Mouse (Mus musculus): ENCODE results near the gene Etnk2. TPM values are rescaled to one million over a fixed set of nuclear protein-coding genes. Genes with fewer than 3 reads are reported as not detected.

Gene Etnk2
- total and polyA plus RNA-seq, 2 experiments from 2014 or later = 29.6 to 49.7 TPM

DNA sequence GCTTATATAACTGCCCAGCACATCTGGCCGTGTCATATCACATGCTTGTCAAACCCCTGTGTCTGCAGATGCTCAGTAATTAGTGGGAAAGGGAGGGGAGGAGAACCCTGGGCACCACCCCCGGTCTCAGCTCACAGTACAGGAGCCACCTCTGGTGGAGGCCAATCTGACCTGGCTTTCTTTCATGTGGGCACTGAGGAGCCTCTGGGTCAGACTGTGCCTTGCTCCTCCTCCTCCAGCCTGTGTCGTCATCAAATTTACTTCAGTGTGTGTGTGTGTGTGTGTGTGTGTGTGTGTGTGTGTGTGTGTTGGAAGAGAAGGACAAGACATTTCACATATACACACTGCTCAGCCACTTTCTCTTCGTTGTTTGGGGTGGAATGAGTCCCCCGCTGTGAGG, 40.0 kb upstream of the Etnk2 start:
- Histone ChIP-seq H3K27me3 (ENCODE audit: insufficient read depth, low read length) (no peaks in the 10 kb centered on the region), H3K9me3 (ENCODE audit: low read length) (no peaks in the 10 kb centered on the region), H3K27ac (no peak overlapping the region), H3K4me3 (ENCODE audit: low read length) (no peak overlapping the region), H3K4me2 (ENCODE audit: low read depth, low read length) (no peak overlapping the region), H3K36me3 (ENCODE audit: insufficient read depth, low read length) (no peaks in the 10 kb centered on the region), H3K9ac (replicated peaks; ENCODE audit: low read length) (no peak overlapping the region), H3K4me1 (ENCODE audit: insufficient read depth, low read length) (no peaks in the 10 kb centered on the region)
- whole genome bisulfite sequencing = 47% methylated on average over 5 of the region's 5 CpGs
- ATAC-seq = peak; percentile 55; the same call in 1 of the 2 replicates
- no peak for DNase-seq (ENCODE audit: low spot score)
- TF ChIP-seq CTCF (IDR thresholded peaks at IDR 0.05; ENCODE audit: low read depth) = no peak

DNA sequence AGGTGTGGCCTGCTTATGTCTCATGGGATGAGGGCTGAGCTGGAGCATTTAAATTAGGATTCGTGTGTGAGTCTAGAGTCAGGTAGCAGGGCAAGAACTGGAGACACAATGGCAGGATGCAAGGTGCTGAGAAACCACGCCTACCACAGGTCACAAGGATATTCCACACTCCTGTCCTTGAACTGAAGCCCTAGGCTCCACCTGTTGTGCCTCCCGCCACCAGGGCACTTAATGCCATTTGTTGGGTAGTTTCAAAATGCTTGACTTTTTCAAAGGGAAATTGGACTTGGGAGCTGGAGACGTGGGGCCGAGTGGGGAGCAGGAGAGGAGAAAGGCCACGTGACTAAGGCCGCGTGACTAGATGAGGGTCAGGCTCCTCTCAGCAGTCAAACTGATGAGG, 37.4 kb upstream of the Etnk2 start:
- no peak for TF ChIP-seq CTCF (IDR thresholded peaks at IDR 0.05; ENCODE audit: low read depth)
- no peak overlapping the region for H3K4me3 ChIP-seq (ENCODE audit: low read length)
- no peak overlapping the region for H3K4me2 ChIP-seq (ENCODE audit: low read depth, low read length)
- DNase-seq (ENCODE audit: low spot score) (no peak), ATAC-seq (no peak)
- no peaks in the 10 kb centered on the region for H3K27me3 ChIP-seq (ENCODE audit: insufficient read depth, low read length)
- peaks cover 7% of the 10 kb centered on the region for H3K4me1 ChIP-seq (ENCODE audit: insufficient read depth, low read length)
- WGBS = 86% methylated on average over 8 of the region's 8 CpGs
- no peaks in the 10 kb centered on the region for H3K36me3 ChIP-seq (ENCODE audit: insufficient read depth, low read length)
- no peaks in the 10 kb centered on the region for H3K9me3 ChIP-seq (ENCODE audit: low read length)
- no peak overlapping the region for H3K9ac ChIP-seq (replicated peaks; ENCODE audit: low read length)
- no peak overlapping the region for H3K27ac ChIP-seq

DNA sequence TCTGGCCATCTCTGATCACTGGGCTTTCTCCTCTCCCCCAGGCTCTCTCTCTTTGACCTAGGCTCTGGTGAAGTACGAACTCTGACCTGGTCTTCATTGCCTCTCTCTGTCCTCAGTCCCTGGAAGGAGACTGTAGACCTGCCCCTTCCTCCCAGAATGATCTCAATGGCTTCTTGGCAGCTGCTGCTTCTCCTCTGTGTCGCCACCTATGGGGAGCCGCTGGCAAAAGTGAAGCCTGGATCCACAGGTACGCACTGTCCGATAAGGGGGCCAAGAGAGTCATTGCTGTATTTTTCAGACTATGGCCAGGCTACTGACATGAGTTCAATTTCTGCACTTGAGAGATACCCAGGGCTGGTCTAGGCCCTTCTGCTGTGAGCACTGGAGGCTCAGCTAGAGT, 36.3 kb upstream of the Etnk2 start:
- Histone ChIP-seq H3K36me3 (ENCODE audit: insufficient read depth, low read length) (no peaks in the 10 kb centered on the region), H3K4me3 (ENCODE audit: low read length) (no peak overlapping the region), H3K9ac (replicated peaks; ENCODE audit: low read length) (no peak overlapping the region), H3K27me3 (ENCODE audit: insufficient read depth, low read length) (no peaks in the 10 kb centered on the region), H3K4me2 (ENCODE audit: low read depth, low read length) (no peak overlapping the region), H3K27ac (no peak overlapping the region), H3K4me1 (ENCODE audit: insufficient read depth, low read length) (peaks cover 18% of the 10 kb centered on the region), H3K9me3 (ENCODE audit: low read length) (no peaks in the 10 kb centered on the region)
- ATAC-seq (no peak), DNase-seq (ENCODE audit: low spot score) (no peak)
- WGBS = 62% methylated on average over 5 of the region's 5 CpGs
- TF ChIP-seq CTCF (IDR thresholded peaks at IDR 0.05; ENCODE audit: low read depth) = no peak

DNA sequence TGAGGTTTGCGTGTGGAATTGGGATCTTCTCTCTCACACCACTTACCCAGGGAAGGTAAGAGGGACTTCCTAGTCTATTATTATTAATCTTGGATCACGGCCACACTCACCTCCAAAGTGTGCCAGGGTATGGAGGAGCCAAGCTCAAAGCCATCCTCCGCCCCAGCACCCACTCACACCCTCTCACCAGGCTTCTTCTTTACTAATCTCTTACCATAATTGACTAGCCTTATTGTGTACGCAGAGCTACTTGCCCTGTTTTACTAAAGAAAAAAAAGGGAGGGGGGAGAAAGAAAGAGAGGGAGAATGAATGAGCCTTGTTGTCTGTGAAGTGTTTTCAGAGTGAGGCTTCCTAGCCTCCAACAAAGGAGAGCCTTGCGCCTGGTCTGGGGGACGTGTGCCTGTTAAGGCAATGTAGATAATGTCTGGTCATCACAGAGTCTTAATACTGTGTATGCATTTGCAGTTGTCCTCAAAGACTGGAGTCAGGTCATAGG, 35.0 kb upstream of the Etnk2 start:
- 58% methylated on average over 6 of the region's 6 CpGs for WGBS
- Histone ChIP-seq H3K4me3 (ENCODE audit: low read length) (no peak overlapping the region), H3K9ac (replicated peaks; ENCODE audit: low read length) (no peak overlapping the region), H3K4me1 (ENCODE audit: insufficient read depth, low read length) (peaks cover 18% of the 10 kb centered on the region), H3K27ac (no peak overlapping the region), H3K36me3 (ENCODE audit: insufficient read depth, low read length) (no peaks in the 10 kb centered on the region), H3K9me3 (ENCODE audit: low read length) (no peaks in the 10 kb centered on the region), H3K4me2 (ENCODE audit: low read depth, low read length) (no peak overlapping the region), H3K27me3 (ENCODE audit: insufficient read depth, low read length) (no peaks in the 10 kb centered on the region)
- DNase-seq (ENCODE audit: low spot score) (no peak), ATAC-seq (no peak)
- no peak for TF ChIP-seq CTCF (IDR thresholded peaks at IDR 0.05; ENCODE audit: low read depth)

DNA sequence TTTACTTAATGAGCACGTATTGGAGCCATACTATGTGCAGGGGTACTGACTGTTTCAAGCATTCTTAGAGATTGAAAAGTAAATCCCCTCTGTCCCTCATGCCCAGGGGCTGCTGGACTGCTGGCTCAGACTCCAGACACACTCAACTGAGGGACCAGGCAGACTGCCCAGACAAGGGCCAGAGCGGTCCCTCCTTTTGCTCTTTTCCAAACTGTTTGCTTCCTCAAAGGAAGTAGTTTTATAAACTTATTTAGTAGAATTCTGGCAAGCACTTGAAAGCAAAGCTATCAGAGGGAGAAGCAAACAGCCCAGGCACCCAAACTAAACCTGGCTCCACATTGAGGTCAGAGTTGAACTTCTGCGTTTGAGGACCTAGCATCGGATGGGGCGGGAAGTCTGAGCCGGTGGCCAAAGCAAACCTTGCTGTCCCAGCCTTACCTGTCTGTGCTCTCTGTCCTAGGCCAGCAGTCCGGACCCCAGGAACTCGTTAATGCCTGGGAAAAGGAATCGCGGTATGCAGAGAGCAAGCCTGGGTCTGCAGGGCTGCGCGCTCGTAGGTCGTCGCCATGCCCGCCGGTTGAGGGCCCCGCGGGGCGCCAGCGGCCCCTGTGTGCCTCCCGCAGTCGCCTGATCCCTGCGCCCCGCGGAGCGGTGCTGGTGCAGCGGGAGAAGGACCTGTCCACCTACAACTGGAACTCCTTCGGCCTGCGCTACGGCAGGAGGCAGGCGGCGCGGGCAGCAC, 34.3 kb upstream of the Etnk2 start:
- H3K27me3 ChIP-seq (ENCODE audit: insufficient read depth, low read length) = no peaks in the 10 kb centered on the region
- no peaks in the 10 kb centered on the region for H3K36me3 ChIP-seq (ENCODE audit: insufficient read depth, low read length)
- H3K4me1 ChIP-seq (ENCODE audit: insufficient read depth, low read length) = peaks cover 18% of the 10 kb centered on the region
- 0 out of 2 replicates have a peak overlapping the region, but pooled peaks have one; percentile 6 for H3K9ac ChIP-seq (replicated peaks; ENCODE audit: low read length)
- no peak for TF ChIP-seq CTCF (IDR thresholded peaks at IDR 0.05; ENCODE audit: low read depth)
- H3K4me2 ChIP-seq (ENCODE audit: low read depth, low read length) = peak overlapping the region; percentile 48
- WGBS = 10% methylated on average over 34 of the region's 34 CpGs
- ATAC-seq (no peak), DNase-seq (ENCODE audit: low spot score) (peak; percentile 48)
- no peaks in the 10 kb centered on the region for H3K9me3 ChIP-seq (ENCODE audit: low read length)
- H3K4me3 ChIP-seq (ENCODE audit: low read length) = peak overlapping the region; percentile 13; the same call in 1 of the 2 replicates
- H3K27ac ChIP-seq = no peak overlapping the region

- no peak for DNase-seq (ENCODE audit: low spot score)
- no peak for ATAC-seq
- H3K36me3 ChIP-seq (ENCODE audit: insufficient read depth, low read length) = no peaks in the 10 kb centered on the region
- TF ChIP-seq CTCF (IDR thresholded peaks at IDR 0.05; ENCODE audit: low read depth) = no peak
- peak overlapping the region; percentile 13; the same call in 1 of the 2 replicates for H3K4me3 ChIP-seq (ENCODE audit: low read length)
- H3K27ac ChIP-seq = no peak overlapping the region
- no peaks in the 10 kb centered on the region for H3K9me3 ChIP-seq (ENCODE audit: low read length)
- WGBS = 30% methylated on average over 7 of the region's 7 CpGs
- H3K4me2 ChIP-seq (ENCODE audit: low read depth, low read length) = peak overlapping the region; percentile 48
- no peaks in the 10 kb centered on the region for H3K27me3 ChIP-seq (ENCODE audit: insufficient read depth, low read length)
- 0 out of 2 replicates have a peak overlapping the region, but pooled peaks have one; percentile 6 for H3K9ac ChIP-seq (replicated peaks; ENCODE audit: low read length)
- H3K4me1 ChIP-seq (ENCODE audit: insufficient read depth, low read length) = peaks cover 18% of the 10 kb centered on the region
These were observed 33.8 kb upstream of the Etnk2 start for GRCm38 (mm10) chr1:133329638-133329964.

DNA sequence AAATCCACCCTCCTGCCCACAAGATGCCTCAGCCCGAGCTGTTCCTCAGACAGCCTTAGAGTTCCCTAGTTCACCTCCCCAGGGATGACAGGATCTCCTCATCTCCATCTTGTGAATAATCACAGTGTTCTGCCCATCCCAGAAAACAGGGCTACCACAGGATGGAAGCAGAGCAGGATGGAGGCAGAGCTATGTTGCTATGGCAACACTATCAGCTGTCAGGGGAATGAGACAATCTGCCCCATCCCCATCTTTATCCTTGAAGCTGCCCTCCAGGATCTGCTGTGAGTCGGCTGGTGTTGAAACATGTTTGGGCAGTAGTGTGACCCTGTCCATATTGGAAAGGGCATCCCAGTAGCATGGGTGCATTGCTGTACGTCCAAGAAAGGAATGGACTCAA, 32.2 kb upstream of the Etnk2 start:
- H3K4me2 ChIP-seq (ENCODE audit: low read depth, low read length) = no peak overlapping the region
- peak; percentile 82 for ATAC-seq
- TF ChIP-seq CTCF (IDR thresholded peaks at IDR 0.05; ENCODE audit: low read depth) = 0 out of 2 replicates have a peak, but pooled peaks have one; percentile 5
- peak; percentile 78 for DNase-seq (ENCODE audit: low spot score)
- H3K4me1 ChIP-seq (ENCODE audit: insufficient read depth, low read length) = peaks cover 18% of the 10 kb centered on the region
- H3K9ac ChIP-seq (replicated peaks; ENCODE audit: low read length) = no peak overlapping the region
- H3K36me3 ChIP-seq (ENCODE audit: insufficient read depth, low read length) = no peaks in the 10 kb centered on the region
- no peaks in the 10 kb centered on the region for H3K27me3 ChIP-seq (ENCODE audit: insufficient read depth, low read length)
- no peak overlapping the region for H3K4me3 ChIP-seq (ENCODE audit: low read length)
- H3K27ac ChIP-seq = peak overlapping the region; percentile 22; the same call in 1 of the 2 replicates
- no peaks in the 10 kb centered on the region for H3K9me3 ChIP-seq (ENCODE audit: low read length)
- 35% methylated on average over 3 of the region's 3 CpGs for WGBS
